Mouse (Mus musculus) heart, embryonic 14.5 days (tissue): ENCODE results near the gene Tulp4. TPM values are rescaled to one million over a fixed set of nuclear protein-coding genes. Genes with fewer than 3 reads are reported as not detected.

ENCODE experiments used
- ATAC-seq: fragments of 200-750 bp; cut with Nextera tagmentation; 2 replicates; pipeline ENCODE4 v1.8.0; 2017; ENCODE audit warnings: low read depth, moderate TSS enrichment; ENCODE audit not compliant: insufficient number of reproducible peaks, insufficient read depth, low FRiP score
- H3K27ac ChIP-seq, 2 experiments: fragments of 200-500 bp in 1 of 2; fragments of 300-500 bp in 1 of 2; sonication (generic) in 1 of 2; replicated peaks in 1 of 2; 2 replicates each; pipeline ENCODE4 v1.5.1; 2012 to 2014; ENCODE audit warnings: low read depth in 2 of 2, low read length in 2 of 2, control low read depth in 1 of 2, mild to moderate bottlenecking in 1 of 2, mixed read lengths in 1 of 2; ENCODE audit not compliant: control insufficient read depth in 1 of 2, insufficient read depth in 1 of 2
- H3K27me3 ChIP-seq: fragments of 300-500 bp; sonication (generic); 2 replicates; pipeline ENCODE4 v1.6.1; 2014; ENCODE audit warnings: mild to moderate bottlenecking, low read length, control low read depth; ENCODE audit not compliant: control insufficient read depth, insufficient read depth
- H3K36me3 ChIP-seq: fragments of 300-500 bp; sonication (generic); 2 replicates; pipeline ENCODE4 v1.6.1; 2014; ENCODE audit warnings: mild to moderate bottlenecking, control low read depth, low read length, mixed read lengths; ENCODE audit not compliant: control insufficient read depth, insufficient read depth
- H3K4me1 ChIP-seq, 2 experiments: fragments of 200-500 bp in 1 of 2; fragments of 300-500 bp in 1 of 2; sonication (generic) in 1 of 2; 2 replicates each; pipeline ENCODE4 v1.6.1; 2012 to 2014; ENCODE audit warnings: low read length in 2 of 2, control low read depth in 1 of 2, mixed read lengths in 1 of 2; ENCODE audit not compliant: control insufficient read depth in 2 of 2, insufficient read depth in 2 of 2
- H3K4me2 ChIP-seq: fragments of 300-500 bp; sonication (generic); 2 replicates; pipeline ENCODE4 v1.6.1; 2014; ENCODE audit warnings: mild to moderate bottlenecking, low read length
- H3K4me3 ChIP-seq, 2 experiments: fragments of 200-500 bp in 1 of 2; fragments of 300-500 bp in 1 of 2; sonication (generic) in 1 of 2; 2 replicates each; pipeline ENCODE4 v1.5.1; 2012 to 2014; ENCODE audit warnings: low read length in 2 of 2, mild to moderate bottlenecking in 2 of 2, control low read depth in 1 of 2, low read depth in 1 of 2, moderate library complexity in 1 of 2; ENCODE audit not compliant: control insufficient read depth in 1 of 2, insufficient read depth in 1 of 2
- H3K9ac ChIP-seq: fragments of 300-500 bp; sonication (generic); 2 replicates; pipeline ENCODE4 v1.6.1; 2014; ENCODE audit warnings: mild to moderate bottlenecking, low read length
- H3K9me3 ChIP-seq: fragments of 300-500 bp; sonication (generic); 2 replicates; pipeline ENCODE4 v1.6.1; 2016; ENCODE audit warnings: low read length, control low read depth; ENCODE audit not compliant: control insufficient read depth
- WGBS: fragments of 180-500 bp; shearing (Covaris S2); extraction: QIAGEN DNeasy Blood & Tissue Kit; methylation state at CpG from one replicate; pipeline ENCODE4 v1.1.7; 2014; 5-methylcytosine and 5-hydroxymethylcytosine counted together
- polyA plus RNA-seq: library from polyadenylated mRNA; unstranded; fragments of >200 nt; fragmentation: Nextera tagmentation; extraction: Ambion mirVana; gene quantifications from 2 replicates; pipeline ENCODE4 v1.2.1, GENCODE M21; 2014

Tulp4 gene
- polyA plus RNA-seq, 1 experiment from 2014 or later, result 61.4 TPM

DNA sequence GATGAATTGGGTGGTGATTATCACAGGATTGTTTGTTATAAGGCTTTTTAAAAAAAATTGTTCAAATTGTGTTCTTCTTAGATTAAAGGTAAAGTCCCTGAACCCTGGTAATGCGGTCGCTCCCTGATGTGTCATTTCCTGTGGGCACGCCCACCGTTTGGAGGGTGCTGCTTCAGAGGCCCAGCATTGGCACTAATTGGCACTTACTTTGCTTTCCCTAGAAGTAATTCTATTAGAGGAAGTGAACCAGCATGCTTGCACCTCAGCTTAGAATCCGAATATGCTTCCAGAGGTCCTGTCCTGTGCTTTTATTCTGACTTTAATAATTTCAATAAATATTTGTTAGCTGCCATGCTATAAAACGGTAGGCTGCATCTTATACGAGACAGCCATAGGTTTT is 66.2 kb downstream of the Tulp4 start:
- Histone ChIP-seq H3K9ac (0 out of 2 replicates have a peak overlapping the region, but pooled peaks have one; percentile 27), H3K4me3 (no peak overlapping the region), H3K4me2 (peak overlapping the region; percentile 51), H3K27ac (peak overlapping the region; percentile 75 to 85), H3K4me1 (peaks cover 2 to 20% of the 10 kb centered on the region in 2 experiments), H3K9me3 (no peaks in the 10 kb centered on the region), H3K27me3 (no peaks in the 10 kb centered on the region), H3K36me3 (peaks cover 8% of the 10 kb centered on the region; the same call in 1 of the 2 replicates)
- 56% methylated on average over 7 of the region's 7 CpGs for WGBS
- ATAC-seq, result no peak

DNA sequence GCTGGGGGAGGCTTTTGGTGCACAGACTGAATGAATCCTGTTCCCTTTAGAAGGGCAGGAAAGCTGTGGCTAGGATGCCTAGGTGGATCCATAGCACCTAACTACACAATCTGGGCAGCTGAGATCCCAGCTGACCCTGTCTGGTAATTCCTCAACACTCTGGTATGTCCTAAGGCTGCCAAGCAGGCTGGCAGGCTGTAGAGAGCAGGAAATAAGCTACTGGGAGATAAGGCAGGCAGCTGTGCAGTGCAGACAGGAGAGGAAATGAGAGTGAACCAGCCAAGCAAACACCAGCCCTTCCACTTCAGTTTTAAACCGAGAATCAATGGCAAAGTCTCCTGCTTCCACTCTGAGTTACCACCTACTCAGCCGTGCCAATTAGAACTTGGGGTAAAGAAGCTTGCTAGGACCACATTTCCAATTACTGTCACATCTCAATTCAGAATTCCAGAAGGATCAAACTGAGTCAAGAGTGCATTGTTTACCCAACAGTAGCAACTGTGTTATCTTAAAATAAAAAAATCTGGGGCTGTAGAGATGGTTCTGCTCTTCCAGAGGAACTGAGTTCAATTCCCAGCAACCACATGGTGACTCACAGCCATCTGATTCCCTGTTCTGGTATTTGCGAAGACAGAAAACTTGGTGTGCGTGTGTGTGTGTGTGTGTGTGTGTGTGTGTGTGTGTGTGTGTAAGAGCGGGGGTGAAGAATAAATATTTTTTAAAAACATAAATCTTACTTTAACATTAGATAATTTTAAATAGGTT is 66.9 kb downstream of the Tulp4 start:
- H3K27ac ChIP-seq, result peak overlapping the region; percentile 78 to 85
- H3K4me3 ChIP-seq, result no peak overlapping the region
- H3K4me1 ChIP-seq, result peaks cover 2 to 25% of the 10 kb centered on the region in 2 experiments
- no peaks in the 10 kb centered on the region for H3K9me3 ChIP-seq
- H3K27me3 ChIP-seq, result no peaks in the 10 kb centered on the region
- H3K9ac ChIP-seq, result 0 out of 2 replicates have a peak overlapping the region, but pooled peaks have one; percentile 27
- H3K36me3 ChIP-seq, result peaks cover 14% of the 10 kb centered on the region
- WGBS, result 47% methylated on average over 5 of the region's 5 CpGs
- peak overlapping the region; percentile 51 for H3K4me2 ChIP-seq
- ATAC-seq, result peak; percentile 97

DNA sequence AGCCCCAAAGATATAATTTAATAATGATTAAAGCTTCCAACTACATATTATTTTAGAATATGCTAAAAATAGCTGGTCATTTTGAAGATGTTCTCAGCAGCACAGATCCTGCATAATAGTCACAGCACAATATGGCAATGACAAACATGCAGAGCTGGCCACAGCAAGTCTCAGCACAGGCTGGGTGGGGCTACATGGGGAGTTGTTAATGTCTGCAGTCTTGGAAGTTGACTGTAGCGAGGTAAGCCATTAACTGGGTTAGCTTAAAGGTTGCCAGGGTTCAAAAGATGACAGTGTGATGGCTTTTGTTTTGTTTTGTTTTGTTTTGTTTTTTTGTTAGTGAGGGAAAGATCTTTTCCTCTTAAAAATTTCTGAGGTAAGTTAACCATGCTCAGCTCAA is 68.3 kb downstream of the Tulp4 start:
- no peaks in the 10 kb centered on the region for H3K27me3 ChIP-seq
- H3K4me2 ChIP-seq, result no peak overlapping the region
- H3K4me1 ChIP-seq, result peaks cover 4 to 31% of the 10 kb centered on the region in 2 experiments
- no peak overlapping the region for H3K9ac ChIP-seq
- H3K27ac ChIP-seq, result no peak overlapping the region
- no peaks in the 10 kb centered on the region for H3K9me3 ChIP-seq
- no peak overlapping the region for H3K4me3 ChIP-seq
- 56% methylated on average over 1 of the region's 1 CpGs for WGBS
- peaks cover 20% of the 10 kb centered on the region for H3K36me3 ChIP-seq
- no peak for ATAC-seq

DNA sequence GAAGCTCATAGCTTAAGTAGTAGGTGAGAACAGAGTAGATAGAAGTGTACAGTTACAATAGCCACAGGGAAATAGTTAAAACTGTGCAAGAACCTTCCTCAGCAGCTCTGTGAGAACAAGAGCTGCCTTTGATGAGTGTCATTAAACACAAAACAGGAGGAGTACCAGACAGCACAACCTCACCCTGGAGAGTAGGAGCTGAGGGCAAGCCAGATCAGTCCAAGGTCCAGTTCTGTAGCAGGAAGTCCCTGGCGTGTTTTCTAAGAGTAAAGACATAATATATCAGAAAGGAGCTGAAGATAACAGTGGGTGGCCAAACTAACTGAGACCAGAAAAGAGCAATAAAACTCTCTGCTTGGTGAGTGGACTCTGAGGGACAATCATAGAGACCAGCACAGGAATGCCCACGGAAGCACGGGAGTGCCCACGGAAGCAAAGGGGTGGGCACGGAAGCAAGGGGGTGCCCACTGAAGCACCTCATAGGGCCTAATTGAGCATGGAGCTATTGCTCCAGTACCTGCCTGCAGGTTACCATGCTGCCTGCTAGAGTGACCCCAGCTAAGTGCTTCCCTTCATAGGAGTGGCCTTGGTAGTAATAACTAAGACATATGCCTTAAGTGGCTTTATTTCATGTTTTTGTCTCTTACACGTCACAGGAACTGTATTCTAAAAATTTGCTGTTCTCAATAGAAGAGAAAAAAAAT is 72.5 kb downstream of the Tulp4 start:
- ATAC-seq, result no peak
- Histone ChIP-seq H3K27me3 (no peaks in the 10 kb centered on the region), H3K27ac (0 out of 4 replicates have a peak overlapping the region, but pooled peaks of 1 of the 2 experiments have one; percentile 24), H3K9ac (no peak overlapping the region), H3K4me3 (no peak overlapping the region), H3K4me1 (peaks cover 2 to 16% of the 10 kb centered on the region in 2 experiments; a peak in 3 of 4 replicates), H3K9me3 (no peaks in the 10 kb centered on the region), H3K36me3 (peaks cover 25% of the 10 kb centered on the region), H3K4me2 (no peak overlapping the region)
- WGBS, result 80% methylated on average over 6 of the region's 6 CpGs

DNA sequence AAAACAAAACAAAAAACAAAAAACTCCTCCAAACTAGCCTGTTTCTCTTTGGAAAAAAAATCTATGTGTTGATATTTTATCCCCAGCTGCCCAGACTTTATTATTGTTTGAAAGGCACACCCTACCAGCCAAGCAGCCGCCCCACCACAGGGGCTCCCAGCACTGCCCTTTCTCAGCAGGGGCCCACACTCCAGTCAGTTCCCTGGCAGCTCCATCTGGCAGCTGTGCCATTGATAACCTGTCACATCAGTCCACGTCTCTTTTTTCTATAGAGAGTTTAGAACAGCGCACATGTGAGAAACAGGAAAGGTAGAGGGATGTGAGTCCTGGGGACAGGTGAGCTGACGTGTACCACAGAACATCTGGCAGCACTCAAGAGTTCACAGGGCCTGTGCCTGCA is 73.2 kb downstream of the Tulp4 start:
- peaks cover 2 to 14% of the 10 kb centered on the region in 2 experiments; a peak in 3 of 4 replicates for H3K4me1 ChIP-seq
- H3K27me3 ChIP-seq, result no peaks in the 10 kb centered on the region
- 74% methylated on average over 4 of the region's 4 CpGs for WGBS
- no peak overlapping the region for H3K27ac ChIP-seq
- H3K9me3 ChIP-seq, result no peaks in the 10 kb centered on the region
- ATAC-seq, result no peak
- H3K4me3 ChIP-seq, result no peak overlapping the region
- H3K4me2 ChIP-seq, result no peak overlapping the region
- H3K9ac ChIP-seq, result no peak overlapping the region
- H3K36me3 ChIP-seq, result peaks cover 25% of the 10 kb centered on the region

DNA sequence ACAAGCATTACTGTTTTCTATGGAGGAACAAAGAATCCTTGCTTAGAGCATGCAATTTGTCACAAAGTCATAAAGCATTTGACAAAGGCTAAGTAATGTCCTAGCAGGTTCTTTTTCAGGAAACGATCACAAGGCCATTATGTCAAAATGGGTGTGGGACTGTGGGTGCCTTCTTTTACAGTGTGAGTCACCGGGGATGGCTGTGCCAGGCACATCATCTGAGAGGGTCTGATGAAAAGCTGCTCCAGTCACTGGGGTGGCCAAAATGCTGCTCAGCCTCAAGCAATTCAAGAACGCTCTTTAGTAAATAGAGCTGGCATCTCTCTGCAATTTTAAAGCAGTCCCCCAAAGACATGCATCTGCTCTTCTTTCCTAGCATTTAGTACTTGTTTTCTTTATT is 74.2 kb downstream of the Tulp4 start:
- Histone ChIP-seq H3K27me3 (no peaks in the 10 kb centered on the region), H3K4me2 (no peak overlapping the region), H3K4me1 (peaks cover 2 to 11% of the 10 kb centered on the region in 2 experiments; a peak in 2 of 4 replicates), H3K36me3 (peaks cover 30% of the 10 kb centered on the region), H3K27ac (no peak overlapping the region), H3K4me3 (no peak overlapping the region), H3K9me3 (no peaks in the 10 kb centered on the region), H3K9ac (no peak overlapping the region)
- no peak for ATAC-seq
- 63% methylated on average over 3 of the region's 3 CpGs for WGBS

DNA sequence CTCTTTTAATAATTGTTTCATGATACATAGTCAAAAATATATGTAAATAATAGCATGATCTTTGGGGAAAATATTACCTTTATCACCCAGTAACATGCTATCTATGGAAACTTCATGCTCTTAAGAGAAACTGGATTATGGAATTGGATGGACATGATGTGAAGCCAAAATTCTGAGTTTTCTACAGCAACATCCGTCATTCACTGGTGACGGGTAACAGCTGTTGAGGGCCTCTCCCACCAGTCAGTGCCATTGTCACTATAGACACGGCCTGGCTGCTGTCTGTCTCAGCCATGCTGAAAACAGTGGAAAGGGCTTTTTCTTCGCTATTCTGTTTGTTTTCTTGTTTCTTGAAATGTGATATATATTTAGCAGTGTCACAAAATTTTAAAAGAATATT is 76.5 kb downstream of the Tulp4 start:
- WGBS, result 72% methylated on average over 4 of the region's 4 CpGs
- H3K36me3 ChIP-seq, result peaks cover 32% of the 10 kb centered on the region
- no peak overlapping the region for H3K4me3 ChIP-seq
- H3K4me1 ChIP-seq, result peaks cover 2 to 15% of the 10 kb centered on the region in 2 experiments; a peak in 3 of 4 replicates
- no peaks in the 10 kb centered on the region for H3K27me3 ChIP-seq
- no peak overlapping the region for H3K27ac ChIP-seq
- H3K9ac ChIP-seq, result no peak overlapping the region
- no peak overlapping the region for H3K4me2 ChIP-seq
- ATAC-seq, result no peak
- H3K9me3 ChIP-seq, result no peaks in the 10 kb centered on the region
